Mouse (Mus musculus): Measurements from ENCODE around the gene Slc35a5. TPM values are rescaled to one million over a fixed set of nuclear protein-coding genes. Genes with fewer than 3 reads are reported as not detected.

Slc35a5 gene
- polyA plus RNA-seq, 1 experiment from 2014 or later, result 19.9 TPM

DNA sequence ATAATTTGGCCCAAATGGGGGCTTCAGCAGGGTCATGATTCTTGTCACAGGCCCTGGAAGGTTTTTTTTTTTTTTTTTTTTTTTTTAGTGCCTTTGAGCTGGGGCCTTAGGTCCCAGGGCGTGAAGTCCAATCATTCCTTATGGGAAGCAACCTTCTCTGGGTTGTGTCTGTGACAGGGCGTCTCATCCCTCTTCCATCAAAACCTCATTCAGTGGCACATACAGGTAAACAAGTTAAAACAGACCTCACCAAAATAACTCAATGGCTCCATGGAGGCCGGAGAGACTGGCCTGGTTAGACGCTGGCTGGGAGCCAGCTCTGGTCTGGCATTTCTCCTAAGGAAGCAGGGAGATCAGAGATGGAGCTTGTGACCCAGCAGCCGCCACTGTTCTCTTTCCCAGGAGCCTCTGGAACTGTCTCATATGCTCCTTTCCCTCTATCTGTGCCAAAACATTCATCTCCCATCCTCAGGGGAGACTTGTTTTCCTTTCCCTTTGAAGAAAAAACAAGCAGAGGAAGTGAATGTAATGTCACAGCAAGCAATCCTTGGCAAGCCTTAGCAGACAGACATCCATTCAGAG lies 37.6 kb downstream of the Slc35a5 start:
- H3K9ac ChIP-seq (ENCODE audit: low read depth, low read length), result no peak overlapping the region
- TF ChIP-seq CTCF (IDR thresholded peaks at IDR 0.05; ENCODE audit: low read depth), result no peak
- no peaks in the 10 kb centered on the region for H3K36me3 ChIP-seq (ENCODE audit: control insufficient read depth, insufficient read depth)
- no peaks in the 10 kb centered on the region for H3K27me3 ChIP-seq (replicated peaks; ENCODE audit: control insufficient read depth, insufficient read depth, low read length)
- no peak overlapping the region for H3K4me3 ChIP-seq (ENCODE audit: low read depth, low read length)
- WGBS, result 61% methylated on average over 5 of the region's 5 CpGs
- ATAC-seq, result no peak
- no peaks in the 10 kb centered on the region for H3K4me1 ChIP-seq (replicated peaks; ENCODE audit: control insufficient read depth, insufficient read depth, low read length)
- H3K27ac ChIP-seq (ENCODE audit: low read depth, low read length), result no peak overlapping the region
- H3K4me2 ChIP-seq (replicated peaks; ENCODE audit: low read depth), result no peak overlapping the region
- no peaks in the 10 kb centered on the region for H3K9me3 ChIP-seq (ENCODE audit: control insufficient read depth)

DNA sequence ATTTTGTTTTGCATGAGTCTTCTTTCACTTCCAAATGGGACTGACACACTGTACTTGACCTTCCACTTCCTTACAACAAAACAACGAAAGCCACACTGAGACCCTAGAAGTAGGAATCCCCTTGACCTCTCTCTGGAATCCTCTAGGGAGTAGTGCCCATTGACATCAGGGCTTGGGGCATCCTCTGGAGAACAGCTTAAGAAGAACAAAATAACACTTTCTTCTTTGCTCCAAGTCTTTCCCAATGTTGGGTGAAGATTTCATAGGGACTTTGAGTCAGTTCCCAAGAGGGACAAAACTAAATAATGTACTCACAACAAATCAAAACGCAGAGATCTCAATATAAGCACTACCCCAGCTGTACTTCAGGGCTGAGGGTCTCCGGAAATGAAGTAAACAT lies 39.7 kb downstream of the Slc35a5 start:
- 57% methylated on average over 3 of the region's 3 CpGs for WGBS

DNA sequence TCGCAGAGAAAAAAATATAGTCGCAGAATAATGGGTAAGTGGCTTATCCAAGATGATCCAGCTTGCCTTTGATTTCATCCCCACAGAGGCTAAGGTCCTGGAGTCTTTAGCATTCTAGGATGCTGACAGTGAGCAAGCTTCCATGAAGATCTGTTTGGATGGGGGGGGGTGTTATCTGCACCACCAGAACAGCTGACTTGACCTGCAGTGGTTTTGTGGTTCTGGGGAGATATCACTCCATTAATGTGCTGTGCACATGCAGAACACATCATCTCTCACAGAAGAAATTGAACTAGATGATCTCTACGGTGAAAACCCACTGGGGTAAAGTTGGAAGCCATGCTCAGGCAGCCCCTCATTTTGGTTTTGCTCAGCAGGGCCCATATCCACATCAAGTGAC lies 41.3 kb downstream of the Slc35a5 start:
- Histone ChIP-seq H3K4me1 (replicated peaks; ENCODE audit: control insufficient read depth, insufficient read depth, low read length) (no peaks in the 10 kb centered on the region), H3K9me3 (ENCODE audit: control insufficient read depth) (no peaks in the 10 kb centered on the region), H3K4me2 (replicated peaks; ENCODE audit: low read depth) (no peak overlapping the region), H3K27ac (ENCODE audit: low read depth, low read length) (no peak overlapping the region), H3K27me3 (replicated peaks; ENCODE audit: control insufficient read depth, insufficient read depth, low read length) (no peaks in the 10 kb centered on the region), H3K9ac (ENCODE audit: low read depth, low read length) (no peak overlapping the region), H3K36me3 (ENCODE audit: control insufficient read depth, insufficient read depth) (no peaks in the 10 kb centered on the region), H3K4me3 (ENCODE audit: low read depth, low read length) (no peak overlapping the region)
- no peak for ATAC-seq
- no peak for TF ChIP-seq CTCF (IDR thresholded peaks at IDR 0.05; ENCODE audit: low read depth)
- WGBS, result 94% methylated on average over 3 of the region's 3 CpGs

More for the DNA sequence above, 39.7 kb downstream of the Slc35a5 start:
- H3K4me3 ChIP-seq (ENCODE audit: low read depth, low read length), result no peak overlapping the region
- H3K27ac ChIP-seq (ENCODE audit: low read depth, low read length), result no peak overlapping the region
- no peak overlapping the region for H3K9ac ChIP-seq (ENCODE audit: low read depth, low read length)
- H3K4me1 ChIP-seq (replicated peaks; ENCODE audit: control insufficient read depth, insufficient read depth, low read length), result no peaks in the 10 kb centered on the region
- H3K4me2 ChIP-seq (replicated peaks; ENCODE audit: low read depth), result no peak overlapping the region
- H3K9me3 ChIP-seq (ENCODE audit: control insufficient read depth), result no peaks in the 10 kb centered on the region
- TF ChIP-seq CTCF (IDR thresholded peaks at IDR 0.05; ENCODE audit: low read depth), result no peak
- no peaks in the 10 kb centered on the region for H3K27me3 ChIP-seq (replicated peaks; ENCODE audit: control insufficient read depth, insufficient read depth, low read length)
- no peaks in the 10 kb centered on the region for H3K36me3 ChIP-seq (ENCODE audit: control insufficient read depth, insufficient read depth)
- ATAC-seq, result no peak

DNA sequence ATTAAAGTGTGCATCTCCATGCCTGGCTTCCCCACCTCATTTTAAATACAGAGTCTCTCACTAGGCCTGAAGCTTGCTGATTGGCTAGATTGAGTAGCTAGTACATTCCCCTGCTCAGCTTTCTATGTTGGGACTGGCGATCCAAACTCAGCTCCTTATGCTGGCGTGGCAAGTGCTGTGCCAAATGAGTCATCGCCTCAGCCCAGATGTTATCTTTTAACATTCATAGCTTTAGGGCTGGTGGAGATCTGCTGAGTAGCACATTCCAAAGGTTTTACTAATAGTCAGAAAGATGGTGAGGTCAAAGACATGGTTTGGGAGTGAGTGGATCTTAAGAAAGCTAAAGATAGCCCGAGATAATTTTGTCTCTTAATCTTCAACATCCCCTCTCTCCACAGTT lies 48.0 kb downstream of the Slc35a5 start:
- Histone ChIP-seq H3K4me1 (replicated peaks; ENCODE audit: control insufficient read depth, insufficient read depth, low read length) (no peaks in the 10 kb centered on the region), H3K9me3 (ENCODE audit: control insufficient read depth) (no peaks in the 10 kb centered on the region), H3K4me3 (ENCODE audit: low read depth, low read length) (no peak overlapping the region), H3K9ac (ENCODE audit: low read depth, low read length) (no peak overlapping the region), H3K36me3 (ENCODE audit: control insufficient read depth, insufficient read depth) (no peaks in the 10 kb centered on the region), H3K27me3 (replicated peaks; ENCODE audit: control insufficient read depth, insufficient read depth, low read length) (no peaks in the 10 kb centered on the region), H3K4me2 (replicated peaks; ENCODE audit: low read depth) (no peak overlapping the region), H3K27ac (ENCODE audit: low read depth, low read length) (no peak overlapping the region)
- WGBS, result 14% methylated on average over 4 of the region's 4 CpGs
- ATAC-seq, result peak; percentile 53
- no peak for TF ChIP-seq CTCF (IDR thresholded peaks at IDR 0.05; ENCODE audit: low read depth)

DNA sequence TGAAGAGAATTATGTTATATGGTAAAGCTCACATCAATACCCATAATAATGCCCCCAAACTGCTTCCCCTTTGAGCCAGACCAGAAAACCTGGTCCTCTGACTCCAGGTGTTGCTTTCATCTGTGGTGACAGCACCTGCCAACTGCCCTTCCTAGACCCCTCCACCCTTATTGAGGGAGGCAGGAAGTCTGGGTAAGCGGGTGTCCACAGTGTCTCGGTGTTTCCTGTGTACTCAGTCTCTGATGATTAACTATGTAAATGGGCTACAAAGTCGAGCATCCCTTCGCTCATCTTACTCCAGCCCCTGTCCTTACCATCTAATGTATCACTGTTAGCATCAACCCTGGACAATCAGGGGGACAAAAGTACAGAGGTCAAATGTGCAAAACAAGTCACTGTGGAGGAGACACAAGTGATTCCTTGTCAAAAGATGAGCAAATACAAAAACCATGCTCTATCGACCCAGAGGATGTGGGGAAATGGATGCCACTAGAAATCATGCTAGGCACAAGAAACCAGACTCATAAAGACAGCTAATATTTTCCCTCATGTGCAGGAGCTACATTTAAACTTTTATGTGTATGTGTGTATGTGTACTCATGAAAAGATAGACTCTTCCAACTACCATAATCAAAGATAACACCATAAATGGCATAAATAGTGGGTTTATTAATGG lies 50.2 kb downstream of the Slc35a5 start:
- H3K4me2 ChIP-seq (replicated peaks; ENCODE audit: low read depth), result no peak overlapping the region
- H3K9me3 ChIP-seq (ENCODE audit: control insufficient read depth), result no peaks in the 10 kb centered on the region
- no peaks in the 10 kb centered on the region for H3K36me3 ChIP-seq (ENCODE audit: control insufficient read depth, insufficient read depth)
- H3K27me3 ChIP-seq (replicated peaks; ENCODE audit: control insufficient read depth, insufficient read depth, low read length), result no peaks in the 10 kb centered on the region
- H3K4me1 ChIP-seq (replicated peaks; ENCODE audit: control insufficient read depth, insufficient read depth, low read length), result no peaks in the 10 kb centered on the region
- ATAC-seq, result no peak
- no peak overlapping the region for H3K9ac ChIP-seq (ENCODE audit: low read depth, low read length)
- H3K4me3 ChIP-seq (ENCODE audit: low read depth, low read length), result no peak overlapping the region
- no peak for TF ChIP-seq CTCF (IDR thresholded peaks at IDR 0.05; ENCODE audit: low read depth)
- no peak overlapping the region for H3K27ac ChIP-seq (ENCODE audit: low read depth, low read length)
- WGBS, result 51% methylated on average over 5 of the region's 5 CpGs

DNA sequence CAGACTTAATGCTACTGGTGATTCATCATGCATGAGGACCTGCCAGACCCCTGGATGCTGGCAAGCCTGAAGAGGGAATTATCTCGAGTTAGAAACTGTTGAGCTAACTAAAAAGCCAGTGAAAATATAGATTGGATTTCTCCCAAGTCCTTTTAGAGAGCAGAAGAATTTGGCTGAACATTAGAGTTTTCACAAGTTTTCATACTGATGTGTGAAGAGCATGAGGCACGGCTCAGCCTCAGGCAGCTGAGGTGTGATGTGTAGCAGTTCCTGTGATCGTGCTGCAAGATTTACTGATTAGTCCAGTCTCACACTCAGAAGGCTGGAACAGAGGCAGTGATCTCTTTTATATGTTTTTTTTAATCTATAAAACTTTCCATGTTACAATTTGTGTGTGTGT lies 53.5 kb downstream of the Slc35a5 start:
- no peak overlapping the region for H3K27ac ChIP-seq (ENCODE audit: low read depth, low read length)
- H3K4me1 ChIP-seq (replicated peaks; ENCODE audit: control insufficient read depth, insufficient read depth, low read length), result no peaks in the 10 kb centered on the region
- H3K36me3 ChIP-seq (ENCODE audit: control insufficient read depth, insufficient read depth), result no peaks in the 10 kb centered on the region
- H3K9ac ChIP-seq (ENCODE audit: low read depth, low read length), result no peak overlapping the region
- WGBS, result 56% methylated on average over 3 of the region's 3 CpGs
- H3K9me3 ChIP-seq (ENCODE audit: control insufficient read depth), result no peaks in the 10 kb centered on the region
- H3K27me3 ChIP-seq (replicated peaks; ENCODE audit: control insufficient read depth, insufficient read depth, low read length), result no peaks in the 10 kb centered on the region
- H3K4me2 ChIP-seq (replicated peaks; ENCODE audit: low read depth), result no peak overlapping the region
- TF ChIP-seq CTCF (IDR thresholded peaks at IDR 0.05; ENCODE audit: low read depth), result no peak
- ATAC-seq, result no peak
- no peak overlapping the region for H3K4me3 ChIP-seq (ENCODE audit: low read depth, low read length)

All from intestine, postnatal 0 days (tissue).